Mouse (Mus musculus) frontal cortex, adult 2 months (tissue): ENCODE results near the gene Cebpz. TPM values are rescaled to one million over a fixed set of nuclear protein-coding genes. Genes with fewer than 3 reads are reported as not detected.

Experiments
- DNase-seq, 2 experiments: peaks; one replicate each; pipeline ENCODE4 v3.0.0; 2022; ENCODE audit warnings: low spot score in 1 of 2; ENCODE audit errors: extremely low spot score in 1 of 2
- polyA plus RNA-seq: library from polyadenylated mRNA; depleted of rRNA; stranded (reverse); fragments of >200 nt; gene quantifications from 2 replicates; pipeline ENCODE4 v1.2.3, GENCODE M21; 2012; rRNA removed

Gene Cebpz
- polyA plus RNA-seq, 1 experiment = 26.4 TPM

DNA sequence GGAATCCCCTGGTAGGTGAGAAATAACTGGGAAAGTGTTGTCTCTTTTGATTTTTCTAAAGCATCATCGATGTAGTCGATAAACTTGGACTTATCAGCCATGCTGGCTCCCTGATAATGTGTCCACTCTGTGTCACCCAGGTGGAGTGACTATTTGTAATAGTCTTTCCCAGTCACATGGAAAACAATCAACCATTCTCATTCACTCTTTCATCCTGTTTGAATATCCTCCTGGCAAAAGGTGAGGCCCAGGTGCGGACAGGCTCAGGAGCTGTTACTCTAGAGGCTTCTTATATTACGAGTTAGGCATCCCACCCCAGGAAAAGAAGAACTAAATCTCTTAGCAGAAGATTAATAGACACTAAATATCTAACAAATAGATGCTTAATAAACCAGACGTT lies 30.0 kb downstream of the Cebpz start, which contains the start of gene Sult6b1:
Gene Sult6b1 (minus strand): TSS at position 101 of the 400 bp plus-strand sequence.
- no peak for DNase-seq

DNA sequence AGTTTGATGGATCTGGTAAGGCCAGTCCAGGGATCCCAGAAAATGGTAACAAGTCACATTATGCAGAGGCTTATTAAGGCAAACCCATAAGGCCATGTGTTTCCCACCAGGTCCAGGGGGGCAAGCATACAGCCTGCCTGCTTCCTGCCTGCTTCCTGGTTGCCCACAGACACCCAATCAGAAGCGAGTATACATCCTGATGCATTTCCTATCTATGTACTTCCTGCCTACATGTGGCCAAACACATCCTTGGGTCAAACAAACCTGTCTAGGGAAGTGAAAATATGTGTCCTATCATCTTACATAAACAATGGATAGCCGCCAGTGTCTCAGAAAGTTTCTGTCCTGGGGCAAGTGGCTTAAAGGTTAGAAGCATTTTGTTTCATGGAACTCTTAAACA lies 33.7 kb downstream of the Cebpz start:
- no peak for DNase-seq

DNA sequence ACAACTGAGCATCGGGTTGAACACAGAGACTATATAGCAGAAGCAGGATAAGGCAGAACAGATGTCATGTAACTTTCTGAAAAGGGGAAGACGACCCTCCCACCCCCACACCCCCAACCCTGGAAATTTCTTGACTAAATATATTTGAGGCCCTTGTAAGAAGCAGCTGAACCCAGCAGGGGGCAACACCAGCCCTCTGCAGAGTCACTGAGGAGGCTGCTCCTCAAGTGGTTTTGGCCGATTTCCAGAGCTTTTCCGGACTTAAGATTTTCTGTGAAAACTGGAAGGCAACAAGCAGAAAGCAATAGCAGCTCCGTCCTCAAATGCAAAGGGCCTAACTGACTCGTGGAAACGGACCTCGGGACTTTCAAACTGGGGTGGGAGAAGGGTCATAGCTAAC lies 41.5 kb downstream of the Cebpz start:
- peak in 1 of 2 experiments; percentile 53 for DNase-seq

DNA sequence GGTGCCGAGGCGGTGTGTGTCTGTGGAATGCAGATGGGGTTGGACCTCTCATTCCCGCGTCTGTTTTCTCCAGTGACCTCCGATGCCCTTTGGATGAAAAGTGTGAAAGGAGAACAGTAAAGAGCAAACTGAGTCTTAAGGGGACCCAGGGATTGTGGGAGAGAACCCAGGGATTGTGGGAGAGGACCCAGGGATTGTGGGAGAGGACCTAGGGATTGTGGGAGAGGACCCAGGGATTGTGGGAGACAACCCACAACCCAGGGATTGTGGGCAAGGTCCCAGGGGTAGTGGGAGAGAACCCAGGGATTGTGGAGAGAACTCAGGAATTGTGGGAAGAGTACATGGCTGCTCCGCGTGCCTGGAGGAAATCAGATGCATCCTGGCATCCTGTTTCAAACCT lies 41.9 kb downstream of the Cebpz start:
- no peak for DNase-seq

DNA sequence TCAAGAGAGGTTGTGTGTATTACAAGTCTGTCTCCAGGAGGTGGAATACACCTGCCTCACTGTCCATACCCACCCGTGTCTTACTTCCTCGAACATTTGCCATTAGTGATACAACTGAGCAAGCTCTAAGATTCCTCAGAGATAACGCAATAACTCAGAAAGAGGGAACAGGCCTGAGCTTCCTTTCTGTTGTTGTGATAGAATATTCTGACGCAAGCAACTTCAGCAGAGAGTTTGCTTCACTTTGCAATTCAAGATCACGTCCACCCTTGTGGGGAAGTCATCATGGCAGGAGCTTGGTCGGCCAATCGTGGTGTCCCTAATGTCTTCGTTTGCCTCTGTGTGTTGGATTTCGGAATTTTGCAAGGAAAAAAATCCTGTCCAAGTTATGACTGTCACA lies 45.8 kb downstream of the Cebpz start:
- DNase-seq = no peak

DNA sequence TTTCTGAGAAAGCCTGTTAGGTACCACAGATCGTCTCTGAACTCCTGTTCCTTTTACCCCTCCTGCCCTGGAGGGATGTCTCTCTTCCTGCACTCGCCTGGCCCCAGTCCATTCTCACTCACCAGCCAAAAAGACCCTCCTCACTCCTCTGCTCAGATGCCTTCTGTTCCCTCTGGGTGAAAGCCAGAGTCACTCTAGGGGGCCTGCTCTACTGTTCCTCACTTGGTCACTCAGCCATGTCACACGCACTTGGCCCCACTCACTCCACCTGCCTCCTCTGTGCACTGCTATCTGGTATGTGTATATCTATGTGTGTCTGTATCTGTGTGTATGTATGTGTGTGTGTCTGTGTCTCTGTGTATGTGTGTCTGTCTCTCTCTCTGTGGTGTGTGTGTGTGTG lies 47.7 kb downstream of the Cebpz start:
- no peak for DNase-seq

DNA sequence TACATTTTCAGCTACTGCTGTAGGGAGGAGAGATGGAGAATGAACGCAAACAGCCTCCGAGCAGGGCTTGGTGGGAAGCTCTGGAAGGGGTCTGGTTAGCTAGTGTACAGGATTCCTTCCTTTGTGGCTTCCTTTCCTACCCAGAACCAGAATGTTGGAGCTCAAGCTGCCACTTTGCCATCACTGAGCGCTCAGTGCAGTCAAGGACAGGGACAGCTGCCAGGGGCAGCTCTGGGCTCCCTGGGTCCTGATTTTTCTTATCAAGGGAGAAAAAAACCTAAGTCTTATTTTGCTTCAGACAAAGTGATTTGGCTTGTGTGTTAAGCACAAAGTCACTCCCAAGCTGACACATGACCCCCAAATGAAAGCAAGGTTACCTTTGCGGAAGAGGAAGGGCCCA lies 48.3 kb downstream of the Cebpz start:
- no peak for DNase-seq

DNA sequence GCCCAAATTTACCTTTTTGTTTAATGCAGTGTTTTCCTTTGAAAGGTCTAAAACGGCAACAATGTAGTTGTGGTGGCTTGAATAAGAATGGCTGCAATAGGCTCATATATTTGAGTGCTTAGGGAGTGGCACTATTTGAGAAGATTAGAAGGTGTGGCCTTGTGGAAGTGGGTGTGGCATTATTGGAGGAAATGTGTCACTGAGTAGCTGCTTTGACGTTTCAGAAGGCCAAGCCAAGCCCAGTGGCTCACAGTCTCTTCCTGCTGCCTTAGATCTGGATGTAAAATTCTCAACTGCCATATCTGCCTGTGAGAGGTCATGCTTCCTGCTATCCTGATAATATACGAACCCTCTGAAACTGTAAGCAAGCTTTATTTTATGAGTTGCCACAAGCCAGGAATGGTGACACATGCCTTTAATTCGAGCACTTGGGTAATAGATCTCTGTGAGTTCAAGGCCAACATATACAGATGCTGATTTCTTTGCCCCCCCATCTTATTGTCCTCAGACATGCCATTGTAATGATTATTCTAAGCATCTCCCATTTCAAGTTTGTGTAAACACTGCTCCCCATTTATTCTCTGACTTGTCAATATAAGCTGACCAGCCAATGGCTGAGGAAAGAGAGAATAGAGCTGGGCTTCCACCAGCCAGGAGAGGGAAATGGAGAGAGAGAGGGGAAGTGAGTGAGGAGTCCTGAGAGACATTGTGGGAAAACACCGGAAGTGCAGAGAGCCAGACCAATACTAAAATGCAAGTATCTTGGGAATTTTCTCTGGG lies 51.4 kb downstream of the Cebpz start:
- no peak for DNase-seq

DNA sequence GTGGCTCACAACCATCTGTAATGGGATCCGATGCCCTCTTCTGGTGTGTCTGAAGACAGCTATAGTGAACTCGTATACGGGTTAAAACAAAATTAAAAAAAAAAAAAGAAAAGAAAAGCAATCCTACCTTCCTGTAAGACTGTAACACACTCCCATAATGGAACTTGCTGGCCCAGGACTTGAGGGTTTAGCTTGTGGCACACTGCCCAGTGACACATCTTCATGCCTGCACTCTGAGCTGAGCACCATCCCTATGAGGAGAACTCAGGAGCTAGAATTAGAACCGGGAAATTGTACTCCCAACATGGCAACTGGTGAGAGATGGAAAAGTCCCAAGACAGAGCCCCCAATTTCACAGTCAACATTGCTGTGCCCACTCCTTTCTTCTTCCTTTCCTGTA lies 53.6 kb downstream of the Cebpz start:
- no peak for DNase-seq

DNA sequence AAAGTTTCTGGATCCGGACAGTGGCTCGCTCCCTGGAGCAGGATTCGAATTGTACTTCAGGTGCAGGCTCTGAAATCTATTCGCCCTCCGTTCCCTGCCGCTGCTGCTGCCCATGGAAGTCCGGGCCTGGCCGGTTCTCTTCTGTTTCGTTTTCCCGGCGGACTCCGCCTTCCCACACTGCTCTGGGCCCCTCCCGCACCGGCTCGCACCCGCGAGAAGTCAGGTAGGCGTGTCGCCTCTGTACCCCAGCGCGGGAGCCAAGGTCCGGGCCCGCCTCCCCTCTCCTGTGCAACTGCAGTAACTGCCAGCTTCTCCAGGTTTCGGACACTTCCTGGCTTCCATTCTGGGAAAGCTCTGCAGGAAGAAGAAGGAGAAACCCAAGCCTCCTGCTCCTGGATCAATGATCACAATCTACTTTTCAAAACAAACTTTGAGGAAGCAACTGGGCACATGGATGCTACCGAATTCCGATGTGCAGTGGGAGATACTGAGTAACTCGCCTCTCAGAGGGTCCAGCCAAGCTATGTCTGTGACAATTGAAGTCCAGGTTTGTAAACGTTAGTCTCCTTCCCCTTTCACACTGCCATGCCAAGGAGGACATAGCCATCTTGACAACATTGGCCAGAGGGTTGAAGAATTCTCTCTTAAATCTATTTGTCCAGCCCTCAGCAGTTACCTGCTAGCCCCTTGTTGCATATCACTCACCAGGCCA lies 54.3 kb downstream of the Cebpz start, which contains the start of gene Eif2ak2:
Gene Eif2ak2 (minus strand): TSS at position 173 of the 712 bp plus-strand sequence.
- DNase-seq = peak; percentile 11 to 53

DNA sequence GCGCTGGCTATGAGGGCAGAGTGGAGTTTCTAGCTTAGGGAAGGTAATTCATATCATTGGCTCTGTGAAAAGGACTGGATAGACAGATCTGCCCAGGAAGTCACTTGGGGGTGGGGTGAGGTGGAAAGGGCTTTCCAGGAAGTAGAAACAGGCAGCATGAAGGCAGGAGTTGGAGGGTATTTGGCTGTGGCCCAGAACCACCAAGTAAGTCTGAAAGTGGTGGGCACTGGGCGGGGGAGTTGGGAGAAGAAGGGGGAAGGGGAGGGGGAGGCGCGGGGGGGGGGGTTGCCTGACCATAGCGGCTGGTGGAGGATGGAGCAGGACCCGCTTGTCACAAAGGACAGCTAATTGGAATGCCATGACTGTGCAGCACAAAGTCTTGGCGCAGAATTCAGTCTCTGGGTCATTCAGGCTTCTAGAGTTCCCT lies 55.0 kb downstream of the Cebpz start:
- no peak for DNase-seq

DNA sequence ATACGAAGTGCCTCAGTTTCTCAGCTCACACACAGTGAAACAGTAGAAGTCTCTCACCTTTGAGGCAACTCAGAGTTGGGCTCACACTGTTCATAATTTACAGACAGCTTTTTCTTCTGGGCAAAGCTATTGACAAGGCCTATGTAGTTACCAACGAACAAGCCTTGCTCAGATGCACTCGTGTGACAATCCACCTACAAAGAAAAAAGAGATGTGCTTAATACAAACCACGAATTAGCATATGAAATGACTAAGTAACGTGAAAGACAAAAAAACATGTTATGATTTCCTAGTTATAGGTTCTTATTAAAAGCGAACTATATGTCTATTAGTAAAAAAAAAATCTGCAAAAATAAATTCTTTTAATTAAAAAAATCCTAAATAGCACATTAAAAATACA lies 63.0 kb downstream of the Cebpz start:
- DNase-seq = no peak

Other genes with a start within 250 kb of the Cebpz start
- gene Strn, start 199.9 kb downstream of the Cebpz start, polyA plus RNA-seq = 20.7 and 21.1 TPM in 2 replicates
- 26.9 and 28.9 TPM in 2 replicates for gene Heatr5b, start 101.7 kb downstream of the Cebpz start, polyA plus RNA-seq
- 29.8 and 33.0 TPM in 2 replicates for gene Gpatch11, start 101.5 kb downstream of the Cebpz start, polyA plus RNA-seq
- gene Eif2ak2, start 54.5 kb downstream of the Cebpz start, polyA plus RNA-seq = 3.1 and 4.2 TPM in 2 replicates
- 0.30 and 0.63 TPM in 2 replicates for gene Sult6b1, start 30.1 kb downstream of the Cebpz start, polyA plus RNA-seq
- gene Cebpzos, start 20.6 kb downstream of the Cebpz start, polyA plus RNA-seq = 40.4 and 46.6 TPM in 2 replicates
- gene Ndufaf7, start 70 bp upstream of the Cebpz start, polyA plus RNA-seq = 48.2 and 50.2 TPM in 2 replicates
- 12.1 and 12.4 TPM in 2 replicates for gene Prkd3, start 83.8 kb upstream of the Cebpz start, polyA plus RNA-seq
- 18.5 and 20.2 TPM in 2 replicates for gene Qpct, start 114.8 kb upstream of the Cebpz start, polyA plus RNA-seq